ENCODE assay signal across 22 mouse cellular contexts in genomic region chr3:10917056-10917455, GRCm38 (mm10).
"Had no signal": no experiment of that assay in that cellular context is flagged by ENCODE, and none has a peak within 500 bp of the region (broad histone marks: within the 10 kb centered on the region; RNA-seq: fewer than 3 reads in every experiment).

No protein-coding gene starts in this region.

- H3K27me3 ChIP-seq: limb, embryonic 13.5 days; liver, embryonic 12.5 days; liver, embryonic 15.5 days; lung, embryonic 15.5 days; midbrain, embryonic 13.5 days had no signal

- H3K36me3 ChIP-seq: limb, embryonic 10.5 days; limb, embryonic 13.5 days; liver, embryonic 12.5 days; liver, embryonic 15.5 days; lung, embryonic 15.5 days; midbrain, embryonic 13.5 days had no signal

- H3K4me1 ChIP-seq: limb, embryonic 10.5 days; limb, embryonic 13.5 days; liver, embryonic 12.5 days; liver, embryonic 15.5 days; lung, embryonic 15.5 days; midbrain, embryonic 13.5 days had no signal

- DNase-seq: kidney, adult 18-20 months; kidney, adult 9 months; kidney, postnatal 14 days; kidney, postnatal 4 days; liver; lung, adult 18-20 months; lung, postnatal 14 days; lung, postnatal 4 days; right cerebral cortex, adult 18-20 months; right cerebral cortex, postnatal 14 days; right cerebral cortex, postnatal 4 days; thymus, adult 2 months; thymus, postnatal 14 days; thymus, postnatal 4 days had no signal

- H3K4me3 ChIP-seq: limb, embryonic 10.5 days; limb, embryonic 13.5 days; liver, embryonic 12.5 days; liver, embryonic 15.5 days; lung, embryonic 15.5 days; midbrain, embryonic 13.5 days had no signal

- H3K27ac ChIP-seq: limb, embryonic 10.5 days; limb, embryonic 13.5 days; liver, embryonic 12.5 days; liver, embryonic 15.5 days; lung, embryonic 15.5 days; midbrain, embryonic 13.5 days; stomach, postnatal 0 days had no signal

- H3K4me2 ChIP-seq: limb, embryonic 13.5 days; liver, embryonic 12.5 days; liver, embryonic 15.5 days; lung, embryonic 15.5 days; midbrain, embryonic 13.5 days had no signal

- H3K9ac ChIP-seq: limb, embryonic 13.5 days; liver, embryonic 12.5 days; liver, embryonic 15.5 days; lung, embryonic 15.5 days; midbrain, embryonic 13.5 days had no signal

- ATAC-seq: liver, embryonic 12.5 days; midbrain, embryonic 13.5 days; midbrain, embryonic 16.5 days had no signal

- H3K9me3 ChIP-seq: limb, embryonic 10.5 days; limb, embryonic 13.5 days; liver, embryonic 12.5 days; liver, embryonic 15.5 days; lung, embryonic 15.5 days; midbrain, embryonic 13.5 days had no signal
